Mouse (Mus musculus) hindbrain, embryonic 12.5 days (tissue): ENCODE results near the gene Plce1. TPM values are rescaled to one million over a fixed set of nuclear protein-coding genes. Genes with fewer than 3 reads are reported as not detected.
A peak's percentile ranks its signal among the peaks of the same experiment; 100 is the strongest.

Experiments
- ATAC-seq: fragments of 200-750 bp; cut with Nextera tagmentation; 2 replicates; pipeline ENCODE4 v1.8.0; 2017; ENCODE audit warnings: moderate TSS enrichment; ENCODE audit not compliant: low FRiP score
- H3K27ac ChIP-seq: fragments of 300-500 bp; sonication (generic); 2 replicates; pipeline ENCODE4 v1.5.1; 2016; ENCODE audit warnings: mild to moderate bottlenecking
- H3K27me3 ChIP-seq: fragments of 300-500 bp; sonication (generic); 2 replicates; pipeline ENCODE4 v1.6.1; 2016; ENCODE audit warnings: mild to moderate bottlenecking
- H3K36me3 ChIP-seq: fragments of 300-500 bp; sonication (generic); 2 replicates; pipeline ENCODE4 v1.6.1; 2016; ENCODE audit warnings: mild to moderate bottlenecking
- H3K4me1 ChIP-seq: fragments of 300-500 bp; sonication (generic); 2 replicates; pipeline ENCODE4 v1.6.1; 2016
- H3K4me2 ChIP-seq: fragments of 300-500 bp; sonication (generic); replicated peaks from 2 replicates; pipeline ENCODE4 v1.6.1; 2016; ENCODE audit warnings: mild to moderate bottlenecking
- H3K4me3 ChIP-seq: fragments of 300-500 bp; sonication (generic); 2 replicates; pipeline ENCODE4 v1.5.1; 2016; ENCODE audit warnings: mild to moderate bottlenecking
- H3K9ac ChIP-seq: fragments of 300-500 bp; sonication (generic); 2 replicates; pipeline ENCODE4 v1.6.1; 2016; ENCODE audit warnings: mild to moderate bottlenecking, moderate library complexity
- H3K9me3 ChIP-seq: fragments of 300-500 bp; sonication (generic); replicated peaks from 2 replicates; pipeline ENCODE4 v1.6.1; 2016; ENCODE audit warnings: mild to moderate bottlenecking
- WGBS: fragments of 180-500 bp; shearing (Covaris S2); methylation state at CpG from one replicate; pipeline ENCODE4 v1.1.7; 2016; 5-methylcytosine and 5-hydroxymethylcytosine counted together
- polyA plus RNA-seq: library from polyadenylated mRNA; unstranded; fragments of >200 nt; fragmentation: Nextera tagmentation; extraction: Ambion mirVana; gene quantifications from 2 replicates; pipeline ENCODE4 v1.2.1, GENCODE M21; 2016

Gene Plce1
- polyA plus RNA-seq, result 6.9 and 7.6 TPM in 2 replicates

DNA sequence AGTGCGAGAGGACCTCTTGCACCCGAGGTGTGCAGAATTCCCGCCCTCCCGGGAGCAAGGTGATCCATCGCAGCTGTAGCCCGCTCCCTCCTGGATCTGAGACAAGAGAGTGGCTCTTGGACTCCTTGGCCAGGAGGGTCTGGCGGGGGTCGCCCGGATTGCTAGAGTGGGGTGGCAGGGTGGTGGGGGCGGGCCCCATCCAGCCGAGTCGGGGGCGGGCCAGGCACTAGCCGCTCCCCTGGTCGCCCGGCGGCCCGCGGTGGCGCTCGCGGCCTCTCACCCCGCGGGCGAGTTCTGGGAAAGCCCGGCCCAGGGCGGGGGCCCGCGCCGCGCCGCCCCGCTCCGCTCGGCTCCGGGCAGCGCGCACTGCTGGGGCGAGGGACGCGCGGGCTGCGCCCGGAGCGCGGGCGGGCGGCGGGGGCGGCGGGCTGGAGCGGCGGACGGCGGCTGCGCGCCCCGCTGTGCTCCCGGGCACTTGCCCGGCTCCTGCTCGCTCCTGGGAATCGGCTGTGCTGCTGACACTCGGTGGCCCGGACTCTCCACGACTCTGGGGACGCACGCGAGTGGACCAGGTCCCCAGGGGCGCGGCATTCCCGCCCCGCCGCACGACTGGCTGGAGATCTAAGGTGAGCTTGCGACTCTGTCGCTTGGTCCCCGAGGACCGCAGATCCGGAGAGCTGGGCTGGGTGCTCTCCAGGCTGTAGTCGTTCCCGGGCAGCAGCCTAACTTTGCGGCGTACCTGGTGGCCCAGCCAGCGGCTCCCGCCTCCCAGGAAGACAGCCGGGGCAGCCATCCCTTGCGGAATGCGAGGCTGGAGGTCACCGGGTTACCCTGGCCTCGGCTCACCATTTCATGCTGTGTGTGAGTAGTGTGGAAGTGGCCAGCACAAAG is at the start of gene Plce1:
Plce1 (plus strand) TSS at position 379 of the 891 bp plus-strand sequence.
- peak; percentile 83 for ATAC-seq
- Histone ChIP-seq H3K9me3 (no peaks in the 10 kb centered on the region), H3K4me2 (peak within 1 kb of the TSS; percentile 95), H3K36me3 (no peaks in the 10 kb centered on the region), H3K27me3 (peaks cover 17% of the 10 kb centered on the region; the same call in 1 of the 2 replicates), H3K27ac (peak within 1 kb of the TSS; percentile 24; the same call in 1 of the 2 replicates), H3K4me1 (peaks cover 39% of the 10 kb centered on the region), H3K4me3 (peak within 1 kb of the TSS; percentile 72), H3K9ac (peak within 1 kb of the TSS; percentile 76)
- WGBS, result under 1% methylated on average over 75 of the region's 90 CpGs

DNA sequence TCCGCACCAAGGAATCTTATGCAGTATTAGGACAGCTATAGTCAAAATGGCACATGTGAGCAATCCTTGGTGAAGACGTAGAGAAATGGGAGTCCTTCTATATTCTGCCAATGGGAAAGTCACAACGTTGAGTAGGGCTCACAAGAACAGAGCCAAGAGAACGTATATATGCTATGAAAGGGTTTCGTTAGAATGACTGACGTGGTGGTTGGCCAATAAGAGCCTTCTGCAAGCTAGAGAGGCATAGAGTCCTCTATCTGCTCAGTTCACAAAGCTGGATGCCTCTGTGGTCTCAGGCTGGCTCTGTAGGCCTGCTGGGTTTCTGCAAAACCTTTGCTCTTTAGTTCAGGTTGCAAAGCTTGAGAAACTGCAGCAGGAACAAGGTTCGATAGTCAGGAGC is 49.6 kb upstream of the Plce1 start:
- no peak for ATAC-seq
- H3K27ac ChIP-seq, result no peak overlapping the region
- H3K27me3 ChIP-seq, result no peaks in the 10 kb centered on the region
- no peaks in the 10 kb centered on the region for H3K36me3 ChIP-seq
- H3K9me3 ChIP-seq, result peaks cover 7% of the 10 kb centered on the region; the same call in 1 of the 2 replicates
- H3K4me1 ChIP-seq, result no peaks in the 10 kb centered on the region
- H3K9ac ChIP-seq, result no peak overlapping the region
- WGBS, result 68% methylated on average over 7 of the region's 7 CpGs
- H3K4me3 ChIP-seq, result no peak overlapping the region
- no peak overlapping the region for H3K4me2 ChIP-seq

DNA sequence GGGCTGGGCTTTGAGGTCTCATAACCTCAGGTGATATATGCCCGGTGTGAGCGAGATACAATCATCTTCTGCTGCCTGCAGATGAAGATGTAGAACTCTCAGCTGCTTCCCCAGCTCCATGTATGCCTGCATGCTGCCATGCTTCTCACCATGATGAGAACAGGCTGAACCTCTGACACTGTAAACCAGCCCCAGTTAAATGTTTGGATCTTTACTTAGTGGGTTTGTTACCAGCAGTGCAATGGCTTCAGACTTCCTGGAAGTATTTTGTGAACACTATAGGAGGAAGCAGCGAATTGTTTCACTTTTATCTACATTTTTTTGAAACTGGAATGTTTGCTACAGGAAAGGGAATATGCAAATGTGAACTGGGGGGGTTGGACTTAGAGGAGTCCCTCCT is 48.9 kb upstream of the Plce1 start:
- peaks cover 7% of the 10 kb centered on the region; the same call in 1 of the 2 replicates for H3K9me3 ChIP-seq
- 84% methylated on average over 3 of the region's 3 CpGs for WGBS
- no peak overlapping the region for H3K9ac ChIP-seq
- H3K4me2 ChIP-seq, result no peak overlapping the region
- no peak overlapping the region for H3K4me3 ChIP-seq
- no peak for ATAC-seq
- H3K4me1 ChIP-seq, result no peaks in the 10 kb centered on the region
- H3K27ac ChIP-seq, result no peak overlapping the region
- no peaks in the 10 kb centered on the region for H3K36me3 ChIP-seq
- no peaks in the 10 kb centered on the region for H3K27me3 ChIP-seq

DNA sequence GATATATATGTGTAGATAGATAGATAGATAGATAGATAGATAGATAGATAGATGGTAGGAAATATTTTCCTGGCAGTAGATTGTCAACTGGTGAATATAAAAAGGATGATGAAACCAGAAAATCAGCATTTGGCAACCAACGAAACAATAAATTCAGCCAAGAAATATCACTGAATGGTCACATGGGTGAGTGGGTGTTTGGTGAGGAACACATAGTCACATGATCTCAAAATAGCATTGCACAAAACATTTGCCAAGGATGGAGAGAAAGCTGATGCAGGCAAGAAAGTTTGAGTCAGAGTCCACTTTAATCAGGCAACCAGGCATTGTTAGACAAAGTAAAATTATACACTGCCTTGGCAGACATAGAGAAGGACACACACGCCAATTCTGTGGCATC is 47.5 kb upstream of the Plce1 start:
- Histone ChIP-seq H3K27me3 (no peaks in the 10 kb centered on the region), H3K4me3 (no peak overlapping the region), H3K9ac (no peak overlapping the region), H3K36me3 (no peaks in the 10 kb centered on the region), H3K4me1 (no peaks in the 10 kb centered on the region), H3K9me3 (peaks cover 7% of the 10 kb centered on the region; the same call in 1 of the 2 replicates), H3K27ac (no peak overlapping the region), H3K4me2 (no peak overlapping the region)
- ATAC-seq, result no peak
- 95% methylated on average over 2 of the region's 2 CpGs for WGBS

DNA sequence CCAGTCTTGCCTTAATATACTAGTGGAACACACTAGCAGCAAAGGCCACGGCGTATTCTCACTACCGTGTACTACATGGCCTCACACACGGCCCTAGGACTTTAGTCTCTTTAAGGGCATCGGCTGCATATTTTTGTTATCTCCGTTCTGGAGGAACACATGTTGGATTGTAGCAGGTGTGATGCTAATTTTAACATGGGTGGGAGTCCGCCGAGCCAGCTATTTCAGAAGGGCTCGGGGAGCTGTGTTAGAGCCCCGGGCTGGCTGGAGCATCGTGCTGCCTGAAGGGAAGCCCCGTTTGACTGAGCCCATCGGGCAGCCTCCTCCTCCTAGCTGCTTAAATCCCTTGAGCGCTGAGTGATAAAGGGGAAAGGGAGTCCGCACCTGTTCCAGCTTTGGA is 45.7 kb upstream of the Plce1 start:
- Histone ChIP-seq H3K27ac (no peak overlapping the region), H3K4me3 (no peak overlapping the region), H3K27me3 (no peaks in the 10 kb centered on the region), H3K36me3 (no peaks in the 10 kb centered on the region), H3K4me2 (no peak overlapping the region), H3K4me1 (no peaks in the 10 kb centered on the region), H3K9me3 (peaks cover 7% of the 10 kb centered on the region; the same call in 1 of the 2 replicates), H3K9ac (no peak overlapping the region)
- 92% methylated on average over 15 of the region's 15 CpGs for WGBS
- no peak for ATAC-seq

DNA sequence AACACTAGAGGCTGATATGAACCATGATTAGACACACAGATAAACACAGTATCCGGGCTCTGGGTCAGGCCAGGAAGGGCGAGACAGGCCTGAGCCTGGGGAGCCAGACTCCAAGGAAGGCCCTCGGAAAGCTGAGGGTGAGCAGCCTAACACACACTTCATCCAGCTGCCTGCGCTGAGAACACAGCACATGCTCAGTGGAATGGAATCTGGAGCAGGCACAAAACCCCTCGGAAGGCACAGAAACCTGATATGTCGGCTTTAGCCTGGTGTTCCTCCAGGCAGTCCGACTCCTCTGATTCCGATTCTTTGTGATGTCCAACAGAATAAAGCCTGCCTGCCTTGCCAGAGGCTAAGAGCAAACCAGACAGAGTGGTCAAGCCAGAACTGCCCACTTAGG is 39.0 kb upstream of the Plce1 start:
- Histone ChIP-seq H3K4me2 (no peak overlapping the region), H3K36me3 (no peaks in the 10 kb centered on the region), H3K27ac (no peak overlapping the region), H3K27me3 (no peaks in the 10 kb centered on the region), H3K4me1 (no peaks in the 10 kb centered on the region), H3K4me3 (no peak overlapping the region), H3K9ac (no peak overlapping the region), H3K9me3 (no peaks in the 10 kb centered on the region)
- ATAC-seq, result no peak
- WGBS, result 65% methylated on average over 8 of the region's 8 CpGs

DNA sequence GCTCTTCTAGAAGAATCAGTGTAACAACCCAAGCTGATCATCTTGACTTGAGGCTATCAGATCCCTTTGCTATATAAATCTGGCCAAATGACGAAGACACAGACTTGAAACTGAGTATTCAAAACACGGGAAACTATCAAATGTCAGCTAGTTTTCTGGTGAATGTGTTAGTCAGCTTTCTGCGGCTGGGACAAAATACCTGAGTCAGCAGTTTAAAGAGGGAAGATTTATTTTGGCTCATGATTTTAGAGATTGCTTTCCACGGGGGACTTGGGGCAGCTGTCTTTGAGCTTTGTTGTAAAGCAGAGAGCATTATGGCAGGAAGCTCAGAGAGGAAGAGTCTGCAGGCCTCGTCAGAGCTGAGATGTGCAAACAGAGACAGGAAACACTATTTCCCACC is 35.2 kb upstream of the Plce1 start:
- H3K4me1 ChIP-seq, result no peaks in the 10 kb centered on the region
- no peaks in the 10 kb centered on the region for H3K27me3 ChIP-seq
- no peaks in the 10 kb centered on the region for H3K9me3 ChIP-seq
- no peak for ATAC-seq
- no peak overlapping the region for H3K27ac ChIP-seq
- 77% methylated on average over 5 of the region's 5 CpGs for WGBS
- no peak overlapping the region for H3K4me2 ChIP-seq
- H3K4me3 ChIP-seq, result no peak overlapping the region
- no peak overlapping the region for H3K9ac ChIP-seq
- no peaks in the 10 kb centered on the region for H3K36me3 ChIP-seq

DNA sequence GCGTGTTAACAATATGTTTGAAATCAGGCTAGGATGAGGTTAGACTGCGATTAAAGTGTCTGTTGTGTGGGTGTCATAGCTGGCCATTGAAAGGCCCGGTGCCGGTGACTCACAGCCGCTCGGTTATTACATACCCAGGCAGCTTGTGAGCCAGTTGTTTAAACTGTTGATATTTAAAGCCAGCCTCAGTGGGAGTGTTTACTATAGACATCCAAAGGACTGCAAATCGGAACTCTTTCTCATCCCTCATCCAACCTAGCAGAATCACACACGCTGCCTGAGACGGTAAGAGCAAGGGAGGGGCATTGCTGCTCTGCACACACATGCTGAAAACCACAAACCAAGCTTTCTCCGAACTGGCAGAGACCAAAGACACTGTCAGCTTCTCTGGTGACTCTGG is 25.7 kb upstream of the Plce1 start:
- Histone ChIP-seq H3K4me3 (no peak overlapping the region), H3K4me1 (no peaks in the 10 kb centered on the region), H3K4me2 (no peak overlapping the region), H3K9me3 (peaks cover 4% of the 10 kb centered on the region; the same call in 1 of the 2 replicates), H3K36me3 (no peaks in the 10 kb centered on the region), H3K27ac (no peak overlapping the region), H3K9ac (no peak overlapping the region), H3K27me3 (no peaks in the 10 kb centered on the region)
- no peak for ATAC-seq
- WGBS, result 88% methylated on average over 10 of the region's 10 CpGs

DNA sequence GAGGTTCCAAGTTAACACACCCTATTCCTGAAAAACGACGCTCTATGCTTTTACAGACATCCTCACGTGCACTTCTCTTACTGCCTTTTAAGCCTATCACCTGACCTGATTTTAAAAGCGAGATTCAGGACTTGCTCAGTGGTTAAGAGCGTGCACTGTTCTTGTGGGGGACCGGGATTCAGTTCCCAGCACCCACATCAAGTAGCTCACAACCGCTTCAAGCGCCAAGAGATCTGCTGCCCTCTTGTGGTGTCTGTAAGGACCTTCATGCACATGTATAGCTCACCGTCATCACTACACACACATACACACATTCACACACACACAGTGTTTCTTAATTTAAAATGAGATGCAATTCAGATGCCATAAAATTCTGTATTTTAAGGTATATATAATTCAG is 21.9 kb upstream of the Plce1 start:
- H3K4me2 ChIP-seq, result no peak overlapping the region
- no peak for ATAC-seq
- WGBS, result 96% methylated on average over 9 of the region's 9 CpGs
- no peak overlapping the region for H3K4me3 ChIP-seq
- no peaks in the 10 kb centered on the region for H3K27me3 ChIP-seq
- no peaks in the 10 kb centered on the region for H3K4me1 ChIP-seq
- H3K9me3 ChIP-seq, result peaks cover 4% of the 10 kb centered on the region; the same call in 1 of the 2 replicates
- no peak overlapping the region for H3K9ac ChIP-seq
- no peak overlapping the region for H3K27ac ChIP-seq
- H3K36me3 ChIP-seq, result no peaks in the 10 kb centered on the region

DNA sequence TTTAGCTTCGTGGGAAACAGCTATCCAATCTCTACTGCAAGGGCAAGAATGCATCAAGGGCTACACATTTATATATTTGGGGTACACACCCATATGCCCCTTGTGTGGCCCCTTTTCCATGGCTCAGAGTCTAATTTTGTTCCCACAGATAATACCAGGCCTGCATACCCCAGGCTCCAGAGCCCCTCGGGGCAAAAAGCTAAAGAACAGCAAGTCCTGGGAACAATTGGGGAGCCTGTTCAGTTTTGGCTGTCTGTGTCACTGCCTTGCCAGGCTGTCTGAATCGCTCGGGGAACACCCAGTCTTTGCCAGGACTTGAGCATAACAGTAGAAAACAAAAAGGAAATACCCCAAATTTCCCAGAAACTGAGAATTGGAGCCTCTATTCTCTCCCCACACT is 20.2 kb upstream of the Plce1 start:
- no peak overlapping the region for H3K27ac ChIP-seq
- H3K4me2 ChIP-seq, result no peak overlapping the region
- H3K4me3 ChIP-seq, result no peak overlapping the region
- H3K27me3 ChIP-seq, result no peaks in the 10 kb centered on the region
- 71% methylated on average over 4 of the region's 4 CpGs for WGBS
- no peaks in the 10 kb centered on the region for H3K4me1 ChIP-seq
- no peak overlapping the region for H3K9ac ChIP-seq
- ATAC-seq, result no peak
- H3K36me3 ChIP-seq, result no peaks in the 10 kb centered on the region
- H3K9me3 ChIP-seq, result peaks cover 4% of the 10 kb centered on the region; the same call in 1 of the 2 replicates

DNA sequence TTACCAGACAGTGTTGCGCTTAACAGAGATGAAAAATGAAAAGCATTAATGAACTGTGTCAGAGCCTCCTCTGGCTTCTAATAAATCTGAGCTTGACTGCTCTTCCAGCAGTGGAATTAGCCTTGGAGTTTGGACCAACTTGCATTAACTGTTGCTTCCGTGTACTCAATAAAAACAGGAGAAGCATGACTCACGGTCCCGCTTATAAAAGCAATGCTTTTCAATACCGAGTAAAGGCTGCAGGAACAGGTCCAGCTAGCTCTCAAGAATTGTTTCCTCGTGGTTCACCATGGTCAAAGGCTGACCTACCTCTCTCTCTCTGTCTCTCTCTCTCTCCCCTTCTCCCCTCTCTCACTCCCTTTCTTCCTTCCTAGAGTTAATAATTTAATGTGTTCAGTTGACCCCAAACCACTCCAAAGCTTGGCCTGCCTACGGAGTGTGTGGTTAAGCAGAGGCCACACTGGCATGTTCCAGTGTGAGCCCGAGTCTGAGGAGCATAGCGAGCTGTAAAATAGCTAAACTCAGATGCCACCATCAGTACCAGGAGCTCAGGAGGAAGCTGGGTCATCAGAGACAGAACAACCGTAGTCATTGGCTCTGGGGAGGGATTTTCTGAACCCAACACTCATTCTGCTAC is 10.5 kb upstream of the Plce1 start:
- no peak overlapping the region for H3K27ac ChIP-seq
- H3K36me3 ChIP-seq, result no peaks in the 10 kb centered on the region
- no peaks in the 10 kb centered on the region for H3K27me3 ChIP-seq
- H3K9me3 ChIP-seq, result no peaks in the 10 kb centered on the region
- no peak for ATAC-seq
- WGBS, result 85% methylated on average over 10 of the region's 10 CpGs
- no peaks in the 10 kb centered on the region for H3K4me1 ChIP-seq
- no peak overlapping the region for H3K4me2 ChIP-seq
- H3K4me3 ChIP-seq, result no peak overlapping the region
- no peak overlapping the region for H3K9ac ChIP-seq

DNA sequence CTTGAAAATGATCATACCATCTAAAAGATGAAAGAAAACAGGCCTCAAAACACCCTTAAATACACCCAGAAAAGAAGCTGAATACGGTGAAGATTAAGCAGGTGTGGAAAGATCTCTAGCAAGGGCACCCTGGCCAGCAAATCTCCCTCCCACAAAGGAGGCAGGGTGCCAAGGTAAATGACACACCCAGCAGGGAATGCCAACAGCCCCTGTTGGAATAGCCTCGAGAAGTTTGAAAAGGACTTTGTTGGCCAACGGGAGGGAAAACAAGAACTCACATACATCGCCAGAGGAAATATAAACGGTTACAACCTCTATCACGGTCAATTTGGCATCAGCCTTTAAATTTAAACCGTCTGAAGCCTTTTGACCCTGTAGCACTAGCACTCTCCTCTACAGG is 5.5 kb upstream of the Plce1 start:
- no peak for ATAC-seq
- H3K9ac ChIP-seq, result no peak overlapping the region
- peaks cover 14% of the 10 kb centered on the region for H3K4me1 ChIP-seq
- H3K4me3 ChIP-seq, result no peak overlapping the region
- H3K4me2 ChIP-seq, result no peak overlapping the region
- H3K9me3 ChIP-seq, result no peaks in the 10 kb centered on the region
- no peaks in the 10 kb centered on the region for H3K36me3 ChIP-seq
- no peak overlapping the region for H3K27ac ChIP-seq
- WGBS, result 78% methylated on average over 7 of the region's 7 CpGs
- peaks cover 6% of the 10 kb centered on the region; the same call in 1 of the 2 replicates for H3K27me3 ChIP-seq
